Mouse (Mus musculus) CH12.LX (cell line): Measurements from ENCODE around the gene Pet100. TPM values are rescaled to one million over a fixed set of nuclear protein-coding genes. Genes with fewer than 3 reads are reported as not detected.

Experiments
- DNase-seq: peaks from one replicate; pipeline ENCODE4 v3.0.0-alpha.2; 2013; ENCODE audit errors: extremely low read depth
- H3K27ac ChIP-seq: 2 replicates; pipeline ENCODE4 v1.5.1; 2012; ENCODE audit warnings: low read depth, mild to moderate bottlenecking, control low read depth, moderate library complexity; ENCODE audit not compliant: insufficient read depth
- H3K27me3 ChIP-seq: replicated peaks from 2 replicates; pipeline ENCODE3; 2012; ENCODE audit warnings: inconsistent platforms
- H3K36me3 ChIP-seq, 2 experiments: replicated peaks in 1 of 2; 2 replicates each; pipeline versions ENCODE3 to v1.6.1; 2012; ENCODE audit warnings: inconsistent platforms in 1 of 2, low read length in 1 of 2, mild to moderate bottlenecking in 1 of 2, mixed read lengths in 1 of 2, moderate library complexity in 1 of 2; ENCODE audit not compliant: control insufficient read depth in 1 of 2, insufficient read depth in 1 of 2
- H3K4me1 ChIP-seq, 2 experiments: 2 replicates each; pipeline ENCODE4 v1.6.1; 2012; ENCODE audit warnings: inconsistent platforms in 1 of 2, moderate library complexity in 1 of 2; ENCODE audit not compliant: insufficient read depth in 2 of 2, control insufficient read depth in 1 of 2
- H3K4me2 ChIP-seq: 2 replicates; pipeline ENCODE4 v1.6.1; 2012; ENCODE audit warnings: low read depth, mild to moderate bottlenecking, control low read depth; ENCODE audit not compliant: poor library complexity, insufficient read depth, severe bottlenecking
- H3K4me3 ChIP-seq, 3 experiments: fragments of 150-350 bp in 1 of 3; sonication (generic) in 1 of 3; replicated peaks in 1 of 3; 2 replicates each; pipeline versions ENCODE3 to v1.5.1; 2011 to 2012; ENCODE audit warnings: low read depth in 2 of 3, low read length in 2 of 3, mild to moderate bottlenecking in 2 of 3, moderate library complexity in 2 of 3, control low read depth in 1 of 3, improper control_type of control experiment in 1 of 3, inconsistent platforms in 1 of 3, mixed read lengths in 1 of 3; ENCODE audit not compliant: poor library complexity in 1 of 3
- H3K79me2 ChIP-seq: replicated peaks from 2 replicates; pipeline ENCODE4 v1.6.1; 2012; ENCODE audit warnings: mild to moderate bottlenecking, moderate library complexity; ENCODE audit not compliant: control insufficient read depth, poor library complexity, insufficient read depth, severe bottlenecking; ENCODE audit errors: extremely low read depth
- H3K9ac ChIP-seq: 2 replicates; pipeline ENCODE4 v1.6.1; 2012; ENCODE audit warnings: low read depth, mild to moderate bottlenecking, control low read depth, moderate library complexity; ENCODE audit not compliant: insufficient read depth
- H3K9me3 ChIP-seq: replicated peaks from 2 replicates; pipeline ENCODE3; 2012; ENCODE audit warnings: low read length, inconsistent platforms, mixed read lengths
- CHD1 ChIP-seq: IDR thresholded peaks from 2 replicates; pipeline ENCODE4 v1.6.1; 2012; ENCODE audit warnings: low read depth, low read length, improper control_type of control experiment, inconsistent platforms
- CHD2 ChIP-seq: IDR thresholded peaks from 2 replicates; pipeline ENCODE4 v1.6.1; 2011; ENCODE audit warnings: low read length, improper control_type of control experiment
- E2F4 ChIP-seq: IDR thresholded peaks from 2 replicates; pipeline ENCODE4 v1.6.1; 2011; ENCODE audit warnings: low read depth, low read length, improper control_type of control experiment; ENCODE audit not compliant: insufficient replicate concordance
- ELF1 ChIP-seq: IDR thresholded peaks from 2 replicates; pipeline ENCODE4 v1.6.1; 2014; ENCODE audit warnings: low read depth, mild to moderate bottlenecking, inconsistent platforms, low read length, improper control_type of control experiment
- IRF4 ChIP-seq: IDR thresholded peaks from 2 replicates; pipeline ENCODE4 v1.6.1; 2014; ENCODE audit warnings: low read depth, mild to moderate bottlenecking, inconsistent platforms, low read length, improper control_type of control experiment
- JUN ChIP-seq: IDR thresholded peaks from 2 replicates; pipeline ENCODE4 v1.6.1; 2011; ENCODE audit warnings: low read depth, mild to moderate bottlenecking, low read length, improper control_type of control experiment, moderate library complexity; ENCODE audit not compliant: insufficient read depth
- MAFK ChIP-seq: IDR thresholded peaks from 2 replicates; pipeline ENCODE4 v1.6.1; 2011; ENCODE audit warnings: low read length, improper control_type of control experiment; ENCODE audit not compliant: insufficient replicate concordance
- MAZ ChIP-seq: IDR thresholded peaks from 2 replicates; pipeline ENCODE4 v1.6.1; 2012; ENCODE audit warnings: low read depth, mild to moderate bottlenecking, inconsistent platforms, low read length, improper control_type of control experiment, moderate library complexity
- MEF2A ChIP-seq: IDR thresholded peaks from 2 replicates; pipeline ENCODE4 v1.6.1; 2014; ENCODE audit warnings: low read depth, mild to moderate bottlenecking, inconsistent platforms, low read length, improper control_type of control experiment, borderline replicate concordance
- MYC ChIP-seq: IDR thresholded peaks from 2 replicates; pipeline ENCODE4 v1.6.1; 2011; ENCODE audit warnings: low read depth, mild to moderate bottlenecking, improper control_type of control experiment, low read length
- USF1 ChIP-seq: IDR thresholded peaks from 2 replicates; pipeline ENCODE4 v1.6.1; 2014; ENCODE audit warnings: low read depth, mild to moderate bottlenecking, inconsistent platforms, low read length, improper control_type of control experiment
- USF2 ChIP-seq: conservative IDR thresholded peaks from 2 replicates; pipeline ENCODE4 v1.6.1; 2011; ENCODE audit warnings: low read depth, low read length, improper control_type of control experiment
- dilution Hi-C: fragments of 300-500 bp; cut with MboI; formaldehyde crosslinking; loops from 2 replicates; pipeline ENCODE4 v1.14.3; 2020; ENCODE audit warnings: low sequenced_read_pairs; ENCODE audit not compliant: extremely low pct_unique_long_range_greater_than_20kb, extremely low pct_ligation_motif_present
- in situ Hi-C: fragments of 300-500 bp; cut with MboI; formaldehyde crosslinking; loops from 3 replicates; pipeline ENCODE4 v1.14.3; 2019; ENCODE audit warnings: low sequenced_read_pairs, low pct_ligation_motif_present, low pct_unique_long_range_greater_than_20kb, mixed read lengths
- polyA plus RNA-seq: library from polyadenylated mRNA; unstranded; fragments of >175 nt; gene quantifications from 2 replicates; pipeline ENCODE4 v1.2.1, GENCODE M21; 2012; ENCODE audit warnings: low read depth; ENCODE audit not compliant: insufficient read length
- total RNA-seq, 2 experiments: library from RNA; depleted of rRNA; stranded (reverse); fragments of 300-350 nt in 1 of 2; fragments of >200 nt in 1 of 2; gene quantifications; 2 replicates each; pipeline ENCODE4 v1.2.3; 2012 to 2014

The Pet100 gene
- total and polyA plus RNA-seq, 3 experiments, result 39.0 to 70.2 (median 62.7) TPM

- no peak overlapping the region for H3K4me3 ChIP-seq
- TF ChIP-seq CHD2, result peak; percentile 43; the same call in 1 of the 2 replicates
- TF ChIP-seq MEF2A, result no peak
- TF ChIP-seq, all 38 proteins: peak for 1
- dilution Hi-C loops, result no loop called here
Measured at GRCm38 (mm10) chr8:3599219-3599618, 22.1 kb upstream of the Pet100 start.

GRCm38 (mm10) chr8:3600401-3600800 is 20.9 kb upstream of the Pet100 start:
- in situ Hi-C loops, result no loop called here
- Histone ChIP-seq H3K27ac (no peak overlapping the region), H3K79me2 (no peaks in the 10 kb centered on the region), H3K4me1 (peaks cover 16 to 19% of the 10 kb centered on the region in 2 experiments), H3K4me2 (no peak overlapping the region), H3K27me3 (no peaks in the 10 kb centered on the region), H3K4me3 (no peak overlapping the region), H3K9ac (no peak overlapping the region), H3K36me3 (peaks cover 0 to 2% of the 10 kb centered on the region in 2 experiments), H3K9me3 (no peaks in the 10 kb centered on the region)
- no peak for DNase-seq
- dilution Hi-C loops, result no loop called here
- no peak for TF ChIP-seq CHD2
- no peak for TF ChIP-seq E2F4
- no peak for TF ChIP-seq MAZ
- TF ChIP-seq CHD1, result no peak
- no peak for TF ChIP-seq IRF4
- TF ChIP-seq USF2, result no peak

More at GRCm38 (mm10) chr8:3599219-3599618, 22.1 kb upstream of the Pet100 start:
- Histone ChIP-seq H3K9me3 (no peaks in the 10 kb centered on the region), H3K27ac (no peak overlapping the region), H3K36me3 (no peaks in the 10 kb centered on the region), H3K9ac (no peak overlapping the region), H3K79me2 (no peaks in the 10 kb centered on the region), H3K27me3 (peaks cover 2% of the 10 kb centered on the region), H3K4me1 (peaks cover 16% of the 10 kb centered on the region in 2 experiments), H3K4me2 (0 out of 2 replicates have a peak overlapping the region, but pooled peaks have one; percentile 5)
- in situ Hi-C loops, result no loop called here
- peak; percentile 51 for DNase-seq

GRCm38 (mm10) chr8:3603439-3603838 is 17.9 kb upstream of the Pet100 start:
- H3K4me3 ChIP-seq, result no peak overlapping the region
- dilution Hi-C loops, result no loop called here
- peaks cover 10 to 19% of the 10 kb centered on the region in 2 experiments for H3K4me1 ChIP-seq
- DNase-seq, result no peak
- H3K36me3 ChIP-seq, result peaks cover 6 to 32% of the 10 kb centered on the region in 2 experiments
- H3K27ac ChIP-seq, result no peak overlapping the region
- no peaks in the 10 kb centered on the region for H3K9me3 ChIP-seq
- H3K9ac ChIP-seq, result no peak overlapping the region
- in situ Hi-C loops, result no loop called here
- H3K79me2 ChIP-seq, result no peaks in the 10 kb centered on the region
- TF ChIP-seq MAFK (no peak), ELF1 (no peak), USF1 (no peak), MYC (no peak), JUN (no peak)
- TF ChIP-seq, all 38 proteins: peak for 0
- Histone ChIP-seq H3K27me3 (no peaks in the 10 kb centered on the region), H3K4me2 (no peak overlapping the region)
